Mouse (Mus musculus) C2C12 (cell line): ENCODE measurements around the gene Vmn1r183.

Experiments used
- CTCF ChIP-seq: IDR thresholded peaks from one replicate; pipeline ENCODE4 v1.5.1; 2011; ENCODE audit not compliant: control insufficient read depth, insufficient read depth, insufficient read length
- USF1 ChIP-seq: IDR thresholded peaks from one replicate; pipeline ENCODE4 v1.6.1; 2011; ENCODE audit warnings: low read depth, mild to moderate bottlenecking, control low read depth, moderate library complexity

DNA sequence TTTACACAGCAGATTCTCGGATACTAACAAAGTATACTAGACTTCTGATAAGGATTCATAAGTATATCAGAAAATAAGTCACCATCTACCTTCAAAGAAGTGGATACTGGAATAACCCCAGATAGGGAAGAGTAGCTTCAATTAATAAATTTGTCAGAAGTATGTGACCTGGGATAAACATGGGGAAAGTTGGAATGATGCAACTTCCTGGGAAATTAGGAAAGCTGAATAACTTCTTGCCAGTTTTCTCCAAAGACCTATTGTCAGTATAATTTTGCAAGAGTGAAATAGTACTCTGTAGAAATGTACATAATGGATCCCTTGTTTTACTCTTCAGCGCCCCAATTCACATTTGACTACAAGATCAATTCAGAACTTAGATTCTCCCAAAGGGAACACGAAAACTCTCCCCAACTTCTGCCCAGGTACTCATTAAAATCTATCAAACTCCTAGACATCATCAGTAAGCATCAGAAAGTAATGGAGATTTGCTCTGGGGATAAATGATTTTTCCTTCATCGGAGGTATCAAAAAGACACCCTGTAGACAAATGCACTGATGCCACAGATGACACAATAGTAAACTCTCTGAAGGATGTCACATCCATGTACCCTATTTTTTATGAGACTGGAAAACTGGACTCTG is at the start of gene Vmn1r183:
- TF ChIP-seq CTCF (no peak), USF1 (no peak)
